Mouse (Mus musculus) lung, adult 2 months (tissue): ENCODE results near the gene Klhl40.

Experiments
- CTCF ChIP-seq: fragments of 200-500 bp; IDR thresholded peaks from 2 replicates; pipeline ENCODE4 v1.5.1; 2011; ENCODE audit warnings: mild to moderate bottlenecking, low read length, control low read depth; ENCODE audit not compliant: insufficient read depth
- POLR2A ChIP-seq: fragments of 200-500 bp; IDR thresholded peaks from 2 replicates; pipeline ENCODE4 v1.6.1; 2011; ENCODE audit warnings: low read depth, mild to moderate bottlenecking, control low read depth, low read length, borderline replicate concordance; ENCODE audit errors: extremely low read depth

GRCm38 (mm10) chr9:121791757-121792521 is 14.5 kb downstream of the Klhl40 start, which contains the start of gene Hhatl:
- TF ChIP-seq CTCF = no peak
- TF ChIP-seq POLR2A = no peak
